Mouse (Mus musculus): ENCODE data around the gene Rpl11. TPM values are rescaled to one million over a fixed set of nuclear protein-coding genes. Genes with fewer than 3 reads are reported as not detected.
"Not testable (repeated sequence)": the region's sequence is repeated elsewhere in the genome, so short reads cannot be mapped to it uniquely, and the experiment has no call there.

Rpl11 gene
- polyA plus RNA-seq, 1 experiment from 2014 or later: 527 TPM

DNA sequence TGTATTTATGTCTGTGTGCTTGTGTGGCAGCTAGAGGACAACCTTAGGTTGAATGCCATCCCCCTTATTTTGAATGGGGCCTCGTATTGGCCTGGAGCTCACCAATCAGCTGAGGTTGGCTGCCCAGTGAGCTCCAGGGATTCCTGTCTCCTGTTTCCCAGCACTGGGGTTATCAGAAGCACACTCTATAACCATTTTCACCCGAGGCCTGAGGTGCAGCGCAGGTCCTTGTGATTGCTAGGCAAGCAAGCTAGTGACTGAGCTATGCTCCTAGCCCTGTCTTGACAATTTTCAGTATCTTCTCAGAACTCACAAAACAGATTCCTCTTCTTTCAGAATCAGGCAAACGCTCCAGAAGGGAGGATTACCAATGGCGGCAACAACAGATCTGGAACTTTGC is 68.7 kb downstream of the Rpl11 start:
- Histone ChIP-seq H3K9me3 (ENCODE audit: control insufficient read depth, low read length) (no peaks in the 10 kb centered on the region), H3K4me2 (replicated peaks; ENCODE audit: low read depth, low read length) (no peak overlapping the region)

GRCm38 (mm10) chr4:135981524-135982063 is 71.6 kb downstream of the Rpl11 start:
- WGBS: 85% methylated on average over 7 of the region's 7 CpGs
- H3K36me3 ChIP-seq (ENCODE audit: control insufficient read depth, insufficient read depth, low read length): peaks cover 36% of the 10 kb centered on the region
- no peaks in the 10 kb centered on the region for H3K27me3 ChIP-seq (ENCODE audit: control insufficient read depth, insufficient read depth, low read length)
- no peak overlapping the region for H3K9ac ChIP-seq (ENCODE audit: low read depth, low read length)
- no peak overlapping the region for H3K4me2 ChIP-seq (replicated peaks; ENCODE audit: low read depth, low read length)
- H3K4me1 ChIP-seq (ENCODE audit: control insufficient read depth, insufficient read depth, low read length): peaks cover 9% of the 10 kb centered on the region
- no peaks in the 10 kb centered on the region for H3K9me3 ChIP-seq (ENCODE audit: control insufficient read depth, low read length)
- H3K4me3 ChIP-seq (ENCODE audit: low read length): no peak overlapping the region
- H3K27ac ChIP-seq (ENCODE audit: low read depth, low read length): no peak overlapping the region
- ATAC-seq (ENCODE audit: low FRiP score, low TSS enrichment): no peak

More for the DNA sequence above, 68.7 kb downstream of the Rpl11 start:
- Histone ChIP-seq H3K27me3 (ENCODE audit: control insufficient read depth, insufficient read depth, low read length) (no peaks in the 10 kb centered on the region), H3K27ac (ENCODE audit: low read depth, low read length) (no peak overlapping the region), H3K4me1 (ENCODE audit: control insufficient read depth, insufficient read depth, low read length) (peaks cover 9% of the 10 kb centered on the region), H3K9ac (ENCODE audit: low read depth, low read length) (no peak overlapping the region), H3K36me3 (ENCODE audit: control insufficient read depth, insufficient read depth, low read length) (peaks cover 19% of the 10 kb centered on the region; the same call in 1 of the 2 replicates), H3K4me3 (ENCODE audit: low read length) (no peak overlapping the region)
- WGBS: 85% methylated on average over 5 of the region's 5 CpGs
- ATAC-seq (ENCODE audit: low FRiP score, low TSS enrichment): no peak

GRCm38 (mm10) chr4:135980223-135980622 is 73.0 kb downstream of the Rpl11 start:
- ATAC-seq (ENCODE audit: low FRiP score, low TSS enrichment); H3K4me2 ChIP-seq (replicated peaks; ENCODE audit: low read depth, low read length); H3K27ac ChIP-seq (ENCODE audit: low read depth, low read length); H3K9ac ChIP-seq (ENCODE audit: low read depth, low read length); H3K4me1 ChIP-seq (ENCODE audit: control insufficient read depth, insufficient read depth, low read length); H3K4me3 ChIP-seq (ENCODE audit: low read length); H3K9me3 ChIP-seq (ENCODE audit: control insufficient read depth, low read length); H3K27me3 ChIP-seq (ENCODE audit: control insufficient read depth, insufficient read depth, low read length): not testable (repeated sequence)
- peaks cover 48% of the 10 kb centered on the region for H3K36me3 ChIP-seq (ENCODE audit: control insufficient read depth, insufficient read depth, low read length)
- 90% methylated on average over 5 of the region's 5 CpGs for WGBS

Other genes starting within 250 kb of the Rpl11 start
- gene Srsf10, start 197.7 kb downstream of the Rpl11 start, polyA plus RNA-seq (2014; fragmentation: Nextera tagmentation; extraction: Ambion mirVana): 334 and 342 TPM in 2 replicates
- 174 and 209 TPM in 2 replicates for gene Pnrc2, start 179.6 kb downstream of the Rpl11 start, polyA plus RNA-seq (2014; fragmentation: Nextera tagmentation; extraction: Ambion mirVana)
- gene Cnr2, start 158.0 kb downstream of the Rpl11 start, polyA plus RNA-seq (2014; fragmentation: Nextera tagmentation; extraction: Ambion mirVana): 0.10 and 0.45 TPM in 2 replicates
- 57.6 and 69.2 TPM in 2 replicates for gene Fuca1, start 132.7 kb downstream of the Rpl11 start, polyA plus RNA-seq (2014; fragmentation: Nextera tagmentation; extraction: Ambion mirVana)
- 81.1 and 81.3 TPM in 2 replicates for gene Hmgcl, start 107.0 kb downstream of the Rpl11 start, polyA plus RNA-seq (2014; fragmentation: Nextera tagmentation; extraction: Ambion mirVana)
- gene Gale, start 89.7 kb downstream of the Rpl11 start, polyA plus RNA-seq (2014; fragmentation: Nextera tagmentation; extraction: Ambion mirVana): 29.0 and 31.3 TPM in 2 replicates
- gene Lypla2, start 80.8 kb downstream of the Rpl11 start, polyA plus RNA-seq (2014; fragmentation: Nextera tagmentation; extraction: Ambion mirVana): 133 and 140 TPM in 2 replicates
- gene Pithd1, start 66.2 kb downstream of the Rpl11 start, polyA plus RNA-seq (2014; fragmentation: Nextera tagmentation; extraction: Ambion mirVana): 49.0 and 62.1 TPM in 2 replicates
- gene Eloa, start 31.7 kb downstream of the Rpl11 start, polyA plus RNA-seq (2014; fragmentation: Nextera tagmentation; extraction: Ambion mirVana): 31.5 and 43.7 TPM in 2 replicates
- 848 and 979 TPM in 2 replicates for gene Id3, start 90.1 kb upstream of the Rpl11 start, polyA plus RNA-seq (2014; fragmentation: Nextera tagmentation; extraction: Ambion mirVana)
- 5.7 and 6.0 TPM in 2 replicates for gene E2f2, start 119.0 kb upstream of the Rpl11 start, polyA plus RNA-seq (2014; fragmentation: Nextera tagmentation; extraction: Ambion mirVana)
- 2.0 and 3.0 TPM in 2 replicates for gene Asap3, start 152.9 kb upstream of the Rpl11 start, polyA plus RNA-seq (2014; fragmentation: Nextera tagmentation; extraction: Ambion mirVana)
- gene Tcea3, start 194.3 kb upstream of the Rpl11 start, polyA plus RNA-seq (2014; fragmentation: Nextera tagmentation; extraction: Ambion mirVana): 5.4 and 6.3 TPM in 2 replicates
- 12.2 and 22.0 TPM in 2 replicates for gene Zfp46, start 231.3 kb upstream of the Rpl11 start, polyA plus RNA-seq (2014; fragmentation: Nextera tagmentation; extraction: Ambion mirVana)